Mouse (Mus musculus): ENCODE measurements around the gene Klrb1a. TPM values are rescaled to one million over a fixed set of nuclear protein-coding genes. Genes with fewer than 3 reads are reported as not detected.

Gene Klrb1a
- polyA plus RNA-seq, 1 experiment, result not detected

DNA sequence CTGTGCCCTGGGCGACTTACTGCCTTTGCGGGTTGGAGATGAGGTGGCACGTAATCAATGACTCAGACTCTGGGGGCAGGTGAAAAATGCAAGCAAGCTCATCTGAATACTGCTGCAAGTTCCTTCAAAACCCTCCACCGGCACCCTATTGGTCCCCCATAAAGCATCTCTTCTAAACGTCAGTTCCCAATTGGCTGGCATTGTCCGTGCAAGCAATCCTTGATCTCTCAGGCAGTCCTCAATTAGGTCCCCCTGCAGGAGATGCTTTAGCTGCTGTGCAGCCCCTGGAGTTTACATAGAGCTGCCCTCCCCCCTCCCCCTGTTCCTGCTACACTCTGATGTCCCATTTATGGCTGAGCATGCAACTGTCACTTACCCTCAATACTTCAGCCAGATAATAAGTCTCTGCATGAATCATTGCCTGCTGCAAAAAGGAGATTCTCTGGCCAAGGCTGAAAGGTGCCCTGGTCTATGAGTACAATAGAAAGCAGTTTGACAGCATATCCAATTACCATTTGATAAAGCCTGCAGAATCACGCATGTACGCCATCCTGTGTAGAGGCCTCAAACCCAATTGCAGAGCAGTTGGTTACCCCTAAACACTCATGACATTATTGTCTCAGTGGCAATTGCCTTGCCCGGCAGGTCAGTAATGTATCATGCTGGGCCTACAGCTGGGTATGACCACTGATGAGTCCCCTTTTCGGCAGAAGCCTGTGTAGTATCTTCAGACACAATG lies 20.7 kb downstream of the Klrb1a start:
- Histone ChIP-seq H3K4me1 (ENCODE audit: control insufficient read depth, insufficient read depth, low read length) (no peaks in the 10 kb centered on the region), H3K27ac (ENCODE audit: insufficient read depth, low read depth, low read length) (no peak overlapping the region), H3K4me3 (ENCODE audit: insufficient read depth, low read length) (no peak overlapping the region)
- TF ChIP-seq CTCF (IDR thresholded peaks at IDR 0.05; ENCODE audit: low read depth, low read length) (no peak), POLR2A (IDR thresholded peaks at IDR 0.05; ENCODE audit: borderline replicate concordance, low read depth, low read length) (no peak)

DNA sequence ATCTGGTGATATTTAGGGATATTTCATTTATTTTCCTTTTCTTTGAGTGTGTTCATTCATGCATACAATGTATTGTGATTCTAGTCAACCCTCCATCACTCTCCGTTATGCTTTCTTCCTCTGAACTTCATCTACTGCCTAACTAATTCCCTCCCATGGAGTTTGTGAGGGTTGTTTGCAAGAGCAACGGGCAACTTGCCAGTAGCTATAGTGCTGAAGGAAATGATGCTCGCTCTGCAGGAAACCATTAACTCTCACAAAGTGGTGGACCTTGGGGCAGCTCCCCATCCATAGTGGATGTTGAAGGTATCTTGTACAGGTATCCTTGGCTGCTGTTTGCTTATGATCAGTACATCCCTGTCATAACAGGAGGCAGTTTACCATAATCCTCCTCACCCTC lies 21.3 kb downstream of the Klrb1a start:
- no peak for TF ChIP-seq POLR2A (IDR thresholded peaks at IDR 0.05; ENCODE audit: borderline replicate concordance, low read depth, low read length)
- Histone ChIP-seq H3K4me3 (ENCODE audit: insufficient read depth, low read length) (no peak overlapping the region), H3K4me1 (ENCODE audit: control insufficient read depth, insufficient read depth, low read length) (no peaks in the 10 kb centered on the region), H3K27ac (ENCODE audit: insufficient read depth, low read depth, low read length) (no peak overlapping the region)

DNA sequence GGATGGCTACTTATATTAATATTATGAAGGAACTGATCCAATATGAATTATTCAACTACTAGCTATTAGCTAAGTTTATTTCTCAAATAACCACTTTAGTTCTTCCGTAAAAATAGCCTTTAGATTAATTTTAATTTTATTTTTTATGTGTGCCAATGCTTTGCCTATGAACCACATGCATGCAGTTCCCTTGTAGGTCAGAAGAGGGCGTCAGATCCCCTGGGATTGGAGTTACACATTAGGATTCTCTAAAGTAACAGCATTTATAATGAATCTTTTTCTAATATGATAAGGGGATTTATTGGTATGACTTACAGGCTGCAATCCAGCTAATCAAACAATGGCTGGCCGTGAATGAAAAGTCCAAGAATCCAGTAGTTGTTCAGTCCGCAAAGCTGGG lies 23.8 kb downstream of the Klrb1a start:
- TF ChIP-seq POLR2A (IDR thresholded peaks at IDR 0.05; ENCODE audit: borderline replicate concordance, low read depth, low read length) (no peak), CTCF (IDR thresholded peaks at IDR 0.05; ENCODE audit: low read depth, low read length) (no peak)
- H3K4me1 ChIP-seq (ENCODE audit: control insufficient read depth, insufficient read depth, low read length), result no peaks in the 10 kb centered on the region
- no peak overlapping the region for H3K27ac ChIP-seq (ENCODE audit: insufficient read depth, low read depth, low read length)
- H3K4me3 ChIP-seq (ENCODE audit: insufficient read depth, low read length), result no peak overlapping the region

DNA sequence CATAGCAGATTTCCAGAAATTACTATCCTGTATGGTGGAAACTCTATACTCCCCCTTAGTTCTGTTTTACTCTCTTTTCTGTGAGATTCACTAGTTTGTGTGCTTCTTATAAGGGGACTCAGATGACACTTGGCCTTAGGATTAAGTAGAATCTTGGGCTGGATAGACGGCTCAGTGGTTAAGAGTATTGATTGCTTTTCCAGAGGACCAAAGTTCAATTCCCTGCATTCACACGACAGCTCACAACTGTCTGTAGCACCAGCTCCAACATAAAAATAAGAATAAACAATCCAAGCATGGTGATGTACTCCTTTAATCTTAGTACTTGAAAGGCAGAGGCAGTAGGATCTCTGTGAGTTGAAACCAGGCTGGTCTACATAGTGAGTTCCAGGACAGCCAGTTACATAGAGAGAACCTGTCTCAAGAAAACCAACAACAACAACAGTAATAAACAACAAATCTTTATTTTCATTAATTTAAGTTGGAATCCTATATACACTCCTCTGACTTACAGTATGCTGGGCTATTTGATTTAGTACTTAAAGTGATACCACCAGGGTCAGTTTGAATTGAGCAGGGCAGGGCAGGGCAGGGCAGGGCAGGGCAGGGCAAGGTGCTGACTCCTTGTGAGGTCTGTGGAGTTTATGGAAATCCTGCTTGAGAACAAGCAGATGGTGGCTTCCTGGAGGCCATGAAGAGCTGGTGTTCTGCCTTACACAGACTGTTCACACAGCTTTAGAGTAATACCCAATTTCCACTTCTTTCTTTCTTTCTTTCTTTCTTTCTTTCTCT lies 24.9 kb downstream of the Klrb1a start:
- Histone ChIP-seq H3K4me3 (ENCODE audit: insufficient read depth, low read length) (no peak overlapping the region), H3K4me1 (ENCODE audit: control insufficient read depth, insufficient read depth, low read length) (no peaks in the 10 kb centered on the region), H3K27ac (ENCODE audit: insufficient read depth, low read depth, low read length) (no peak overlapping the region)
- no peak for TF ChIP-seq POLR2A (IDR thresholded peaks at IDR 0.05; ENCODE audit: borderline replicate concordance, low read depth, low read length)
- TF ChIP-seq CTCF (IDR thresholded peaks at IDR 0.05; ENCODE audit: low read depth, low read length), result no peak

DNA sequence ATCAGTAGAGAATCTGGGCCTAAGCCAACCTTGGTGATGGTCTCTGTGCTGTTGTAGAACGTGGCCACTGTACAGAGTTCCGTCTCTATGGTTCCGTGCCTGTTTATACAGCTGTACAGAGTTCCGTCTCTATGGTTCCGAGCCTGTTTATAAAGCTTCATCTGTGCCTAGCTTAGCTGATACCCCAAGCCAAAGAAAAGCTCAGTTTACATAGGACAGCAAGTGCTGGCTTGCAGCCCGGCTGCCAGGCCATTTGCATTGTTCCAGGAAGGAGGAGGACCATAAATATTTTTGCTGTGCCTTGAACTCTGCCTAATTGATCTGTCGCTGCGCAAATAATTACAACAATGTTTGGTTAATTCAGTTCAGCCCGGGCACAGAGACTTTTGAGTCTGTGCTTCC lies 26.2 kb downstream of the Klrb1a start:
- H3K4me3 ChIP-seq (ENCODE audit: insufficient read depth, low read length), result no peak overlapping the region
- TF ChIP-seq POLR2A (IDR thresholded peaks at IDR 0.05; ENCODE audit: borderline replicate concordance, low read depth, low read length) (no peak), CTCF (IDR thresholded peaks at IDR 0.05; ENCODE audit: low read depth, low read length) (no peak)
- H3K4me1 ChIP-seq (ENCODE audit: control insufficient read depth, insufficient read depth, low read length), result no peaks in the 10 kb centered on the region
- H3K27ac ChIP-seq (ENCODE audit: insufficient read depth, low read depth, low read length), result no peak overlapping the region

DNA sequence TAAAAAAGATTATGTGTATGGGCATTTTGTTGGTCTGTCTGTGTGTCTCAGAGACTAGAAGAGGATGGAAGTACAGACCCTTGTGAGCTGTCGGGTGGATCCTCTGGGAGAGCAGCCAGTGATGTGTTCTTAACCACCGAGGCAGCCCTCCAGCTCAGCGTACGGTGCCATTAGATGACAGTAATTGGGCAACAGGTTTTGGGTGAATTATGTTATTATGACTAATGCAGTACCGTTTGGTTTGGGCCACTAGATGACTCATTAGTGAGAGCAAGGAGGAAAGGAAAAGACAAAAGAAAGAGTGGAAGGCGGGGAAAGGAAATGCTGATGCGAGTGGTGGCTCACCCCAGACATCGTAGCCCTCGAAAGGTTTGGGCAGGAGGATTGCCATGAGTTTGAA lies 28.7 kb downstream of the Klrb1a start:
- Histone ChIP-seq H3K27ac (ENCODE audit: insufficient read depth, low read depth, low read length) (no peak overlapping the region), H3K4me3 (ENCODE audit: insufficient read depth, low read length) (no peak overlapping the region), H3K4me1 (ENCODE audit: control insufficient read depth, insufficient read depth, low read length) (no peaks in the 10 kb centered on the region)
- TF ChIP-seq CTCF (IDR thresholded peaks at IDR 0.05; ENCODE audit: low read depth, low read length), result no peak
- no peak for TF ChIP-seq POLR2A (IDR thresholded peaks at IDR 0.05; ENCODE audit: borderline replicate concordance, low read depth, low read length)

DNA sequence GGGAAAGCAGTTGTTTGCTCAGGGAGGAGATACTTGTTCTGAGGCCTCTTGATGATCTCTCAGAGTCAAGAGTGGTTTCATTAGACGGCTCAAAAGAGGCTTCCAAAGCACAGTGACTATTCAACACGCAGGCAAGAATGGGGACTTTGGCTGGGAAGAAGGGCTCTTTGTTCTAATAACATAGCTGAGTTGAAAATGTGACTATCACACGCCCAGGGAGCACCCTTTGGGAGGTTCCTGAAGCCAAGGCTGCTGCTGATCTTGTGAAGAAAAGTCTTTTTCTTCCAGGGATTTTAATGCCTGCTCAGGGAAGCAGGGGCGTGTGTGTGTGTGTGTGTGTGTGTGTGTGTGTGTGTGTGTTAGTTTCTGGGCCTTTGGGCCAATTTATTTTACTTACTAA lies 33.9 kb downstream of the Klrb1a start:
- Histone ChIP-seq H3K4me3 (ENCODE audit: insufficient read depth, low read length) (no peak overlapping the region), H3K4me1 (ENCODE audit: control insufficient read depth, insufficient read depth, low read length) (no peaks in the 10 kb centered on the region), H3K27ac (ENCODE audit: insufficient read depth, low read depth, low read length) (no peak overlapping the region)
- TF ChIP-seq POLR2A (IDR thresholded peaks at IDR 0.05; ENCODE audit: borderline replicate concordance, low read depth, low read length) (no peak), CTCF (IDR thresholded peaks at IDR 0.05; ENCODE audit: low read depth, low read length) (no peak)

DNA sequence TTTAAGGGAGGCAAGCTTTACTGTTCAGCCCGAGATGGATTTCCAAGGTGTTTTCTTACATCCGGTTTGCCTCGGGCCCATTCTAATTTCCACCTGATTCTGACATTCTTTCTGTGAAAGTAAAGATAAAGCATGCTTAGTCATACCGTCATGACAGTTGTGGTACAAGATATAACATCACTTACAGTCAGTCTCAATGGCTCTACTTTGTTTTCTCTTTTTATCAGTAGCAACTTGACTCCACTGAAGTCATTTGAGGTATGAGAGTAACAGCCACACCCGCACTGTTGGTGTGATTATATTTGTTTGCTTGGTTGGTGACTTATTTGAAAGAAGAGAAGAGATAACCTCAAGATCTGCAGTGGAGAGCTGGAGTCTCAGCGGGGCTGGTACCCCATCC lies 35.7 kb downstream of the Klrb1a start:
- H3K4me3 ChIP-seq (ENCODE audit: insufficient read depth, low read length), result no peak overlapping the region
- H3K4me1 ChIP-seq (ENCODE audit: control insufficient read depth, insufficient read depth, low read length), result no peaks in the 10 kb centered on the region
- no peak overlapping the region for H3K27ac ChIP-seq (ENCODE audit: insufficient read depth, low read depth, low read length)
- TF ChIP-seq CTCF (IDR thresholded peaks at IDR 0.05; ENCODE audit: low read depth, low read length), result no peak
- no peak for TF ChIP-seq POLR2A (IDR thresholded peaks at IDR 0.05; ENCODE audit: borderline replicate concordance, low read depth, low read length)

DNA sequence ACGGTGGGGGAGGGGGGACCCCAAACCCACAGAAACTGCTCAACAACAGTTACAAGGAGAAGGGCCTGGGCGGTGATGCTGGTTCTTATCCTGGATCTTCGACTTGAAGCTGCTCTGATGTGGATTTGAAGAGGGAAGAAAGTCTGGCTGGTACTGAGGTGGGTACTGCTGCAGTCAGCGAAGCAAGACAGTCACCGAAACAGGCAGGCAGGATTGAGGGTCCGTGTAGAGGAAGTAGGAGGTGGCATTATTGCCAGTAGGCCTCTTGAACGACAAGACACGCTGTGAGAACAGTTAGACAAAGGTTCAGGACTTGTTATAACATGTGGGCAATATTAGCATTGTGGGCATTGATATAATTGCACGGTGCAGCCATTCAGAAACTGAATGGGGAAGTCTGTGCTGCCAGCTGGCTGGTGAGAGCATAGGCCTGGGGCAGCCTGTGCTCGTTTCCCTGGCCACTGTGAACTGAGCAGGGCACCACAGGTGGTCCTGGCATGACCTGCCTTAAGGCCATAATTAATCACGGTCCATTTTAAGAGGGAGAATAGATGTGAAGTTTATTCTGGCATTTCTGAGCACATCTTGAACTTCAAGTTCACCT lies 37.6 kb downstream of the Klrb1a start:
- H3K4me3 ChIP-seq (ENCODE audit: insufficient read depth, low read length), result no peak overlapping the region

More for the DNA sequence above, 37.6 kb downstream of the Klrb1a start:
- Histone ChIP-seq H3K27ac (ENCODE audit: insufficient read depth, low read depth, low read length) (no peak overlapping the region), H3K4me1 (ENCODE audit: control insufficient read depth, insufficient read depth, low read length) (no peaks in the 10 kb centered on the region)
- TF ChIP-seq POLR2A (IDR thresholded peaks at IDR 0.05; ENCODE audit: borderline replicate concordance, low read depth, low read length) (no peak), CTCF (IDR thresholded peaks at IDR 0.05; ENCODE audit: low read depth, low read length) (no peak)
